26 mouse cellular contexts compared by ENCODE assay signal in genomic region chr9:29716795-29717194, GRCm38 (mm10).
DNase-seq lines count a peak whose midpoint lies in the region; ATAC-seq lines count a peak whose summit lies in the region.
"Had no signal": no experiment of that assay in that cellular context is flagged by ENCODE, and none has a peak within 500 bp of the region (broad histone marks: within the 10 kb centered on the region; RNA-seq: fewer than 3 reads in every experiment).

No protein-coding gene starts in this region.

- H3K36me3 ChIP-seq in forebrain, embryonic 14.5 days (ENCODE audit: control insufficient read depth, insufficient read depth, low read length), result no peaks in the 10 kb centered on the region
- H3K36me3 ChIP-seq in forebrain, embryonic 11.5 days (ENCODE audit: control insufficient read depth, insufficient read depth, low read length), result no peaks in the 10 kb centered on the region
- H3K36me3 ChIP-seq: embryonic facial prominence, embryonic 12.5 days; embryonic facial prominence, embryonic 15.5 days; hindbrain, embryonic 10.5 days; hindbrain, embryonic 13.5 days; intestine, embryonic 15.5 days had no signal

- 40% methylated on average over 2 of the region's 2 CpGs for WGBS in forebrain, embryonic 14.5 days
- 50% methylated on average over 2 of the region's 2 CpGs for WGBS in forebrain, embryonic 11.5 days

- no peak overlapping the region for H3K4me3 ChIP-seq in forebrain, embryonic 14.5 days (ENCODE audit: low read depth, low read length)
- H3K4me3 ChIP-seq in forebrain, embryonic 11.5 days (ENCODE audit: low read depth, low read length), result no peak overlapping the region
- H3K4me3 ChIP-seq: embryonic facial prominence, embryonic 12.5 days; embryonic facial prominence, embryonic 15.5 days; forebrain, embryonic 13.5 days; hindbrain, embryonic 10.5 days; hindbrain, embryonic 13.5 days; intestine, embryonic 15.5 days had no signal

- H3K27me3 ChIP-seq in forebrain, embryonic 14.5 days (replicated peaks; ENCODE audit: control insufficient read depth, insufficient read depth, low read length), result no peaks in the 10 kb centered on the region
- H3K27me3 ChIP-seq in forebrain, embryonic 11.5 days (ENCODE audit: control insufficient read depth, insufficient read depth, low read length), result no peaks in the 10 kb centered on the region
- H3K27me3 ChIP-seq: embryonic facial prominence, embryonic 12.5 days; embryonic facial prominence, embryonic 15.5 days; forebrain, embryonic 13.5 days; hindbrain, embryonic 13.5 days; intestine, embryonic 15.5 days had no signal

- no peaks in the 10 kb centered on the region for H3K9me3 ChIP-seq in forebrain, embryonic 14.5 days (replicated peaks; ENCODE audit: control insufficient read depth, low read length)
- H3K9me3 ChIP-seq in forebrain, embryonic 11.5 days (ENCODE audit: control insufficient read depth, low read length), result no peaks in the 10 kb centered on the region
- H3K9me3 ChIP-seq: embryonic facial prominence, embryonic 12.5 days; embryonic facial prominence, embryonic 15.5 days; forebrain, embryonic 13.5 days; hindbrain, embryonic 10.5 days; hindbrain, embryonic 13.5 days; intestine, embryonic 15.5 days had no signal

- ATAC-seq in forebrain, embryonic 14.5 days, result no peak
- ATAC-seq in forebrain, embryonic 11.5 days (replicated peaks; ENCODE audit: low FRiP score), result no peak
- peak; percentile 80; the same call in 1 of the 2 replicates for ATAC-seq in frontal cortex, adult (ENCODE audit: low TSS enrichment)
- ATAC-seq: activated CD4-positive, CD25-positive, alpha-beta regulatory T cell, adult 4 months; forebrain, embryonic 13.5 days; hindbrain, embryonic 16.5 days; intestine, embryonic 15.5 days had no signal

- no peak overlapping the region for H3K9ac ChIP-seq in forebrain, embryonic 14.5 days (ENCODE audit: low read length)
- H3K9ac ChIP-seq in forebrain, embryonic 11.5 days (ENCODE audit: low read length), result no peak overlapping the region
- H3K9ac ChIP-seq: embryonic facial prominence, embryonic 12.5 days; embryonic facial prominence, embryonic 15.5 days; forebrain, embryonic 13.5 days; hindbrain, embryonic 13.5 days; intestine, embryonic 15.5 days had no signal

- H3K4me1 ChIP-seq in forebrain, embryonic 14.5 days (ENCODE audit: control insufficient read depth, insufficient read depth, low read length), result 0 out of 2 replicates have a peak, but pooled peaks cover 4% of the 10 kb centered on the region
- no peaks in the 10 kb centered on the region; the same call in 1 of the 2 replicates for H3K4me1 ChIP-seq in forebrain, embryonic 11.5 days (replicated peaks; ENCODE audit: control insufficient read depth, insufficient read depth, low read length)
- H3K4me1 ChIP-seq: embryonic facial prominence, embryonic 15.5 days; intestine, embryonic 15.5 days had no signal

- no peak overlapping the region for H3K4me2 ChIP-seq in forebrain, embryonic 14.5 days (ENCODE audit: low read length)
- no peak overlapping the region for H3K4me2 ChIP-seq in forebrain, embryonic 11.5 days (ENCODE audit: low read depth, low read length, severe bottlenecking)
- H3K4me2 ChIP-seq: embryonic facial prominence, embryonic 12.5 days; embryonic facial prominence, embryonic 15.5 days; forebrain, embryonic 13.5 days; heart, embryonic 11.5 days; hindbrain, embryonic 13.5 days; intestine, embryonic 15.5 days had no signal

- peak; percentile 43 for DNase-seq in forebrain, embryonic 14.5 days (ENCODE audit: low spot score)
- DNase-seq in forebrain, embryonic 11.5 days (ENCODE audit: low spot score), result no peak
- DNase-seq in frontal cortex, postnatal 10 days (ENCODE audit: low spot score in 2 of 2), result no peak
- peak; percentile 11 for DNase-seq in layer of hippocampus, adult 9-11 months
- no peak for DNase-seq in layer of hippocampus, adult 9-10 months (ENCODE audit: low spot score)
- DNase-seq in right cerebral cortex, postnatal 25 days, result peak; percentile 20
- DNase-seq in right cerebral cortex, adult 2 months (ENCODE audit: low spot score in 2 of 2), result no peak
- DNase-seq: adrenal gland, adult 8-10 months; adrenal gland, postnatal 25 days; cerebellum, adult 11 months; cerebellum, adult 2 months; cerebellum, adult 9-11 months; cerebellum, postnatal 25 days; gastrocnemius, postnatal 10 days; gastrocnemius, postnatal 36 days; heart, postnatal 36 days had no signal

- H3K27ac ChIP-seq in forebrain, embryonic 14.5 days (ENCODE audit: low read depth, low read length), result no peak overlapping the region
- H3K27ac ChIP-seq in forebrain, embryonic 11.5 days (ENCODE audit: low read depth, low read length), result no peak overlapping the region
- H3K27ac ChIP-seq: embryonic facial prominence, embryonic 12.5 days; embryonic facial prominence, embryonic 15.5 days; forebrain, embryonic 13.5 days; hindbrain, embryonic 10.5 days; hindbrain, embryonic 13.5 days; intestine, embryonic 15.5 days had no signal

Comparison
In these comparisons a context has a peak if more than half of its experiments do, and no peak if none do; other contexts are left out.
1. DNase-seq: peak in forebrain, embryonic 14.5 days (single experiment), layer of hippocampus, adult 9-11 months (single experiment) and right cerebral cortex, postnatal 25 days (single experiment); none in forebrain, embryonic 11.5 days (single experiment), frontal cortex, postnatal 10 days (0 of 2), layer of hippocampus, adult 9-10 months (single experiment) and right cerebral cortex, adult 2 months (0 of 2).